Mouse (Mus musculus): ENCODE measurements at regions not wholly inside any gene's neighbourhood (a gene's known extent, or its start where the extent isn't known, plus 50 kb on each side); places are given as distances from the start of the nearest gene placed in this dataset.

- TF ChIP-seq CTCF (IDR thresholded peaks at IDR 0.05; ENCODE audit: low read depth) (no peak), EP300 (IDR thresholded peaks at IDR 0.05; ENCODE audit: low read depth) (no peak)
Measured at GRCm38 (mm10) chr3:52632635-52633034, 364.5 kb downstream of the Foxo1 start.

Data from liver, postnatal 0 days (tissue).